Mouse (Mus musculus) T-helper 1 cell (primary cell): ENCODE results near the gene Prkag1.

Source experiments
- in situ Hi-C: fragments of 300-600 bp; cut with MboI, MseI; formaldehyde crosslinking; loops from one replicate; pipeline ENCODE4 v1.15.1; 2025; ENCODE audit warnings: high pct_unique_total_duplicates

Gene Prkag1

GRCm38 (mm10) chr15:98853161-98853937, 22.0 kb upstream of the Prkag1 start:
- in situ Hi-C loops = loop anchor here (5.0 kb wide), 1 partner anchor 101 kb away; no protein-coding TSS in a partner anchor

GRCm38 (mm10) chr15:98852733-98853132, 21.4 kb upstream of the Prkag1 start:
- in situ Hi-C loops = loop anchor here (5.0 kb wide), 1 partner anchor 100 kb away; no protein-coding TSS in a partner anchor

- in situ Hi-C loops = loop anchor here (5.0 kb wide), 1 partner anchor 100 kb away; no protein-coding TSS in a partner anchor
Measured at GRCm38 (mm10) chr15:98852071-98852470, 20.8 kb upstream of the Prkag1 start.

GRCm38 (mm10) chr15:98851229-98851818, 20.0 kb upstream of the Prkag1 start:
- in situ Hi-C loops = loop anchor here (5.0 kb wide), 1 partner anchor 99 kb away; no protein-coding TSS in a partner anchor

- in situ Hi-C loops = loop anchor here (5.0 kb wide), 1 partner anchor 98 kb away; no protein-coding TSS in a partner anchor
Measured at GRCm38 (mm10) chr15:98850668-98851067, 19.3 kb upstream of the Prkag1 start.

GRCm38 (mm10) chr15:98849956-98850600, 18.8 kb upstream of the Prkag1 start:
- in situ Hi-C loops = loop anchor here (5.0 kb wide), 1 partner anchor 98 kb away; no protein-coding TSS in a partner anchor

GRCm38 (mm10) chr15:98849165-98849564, 17.8 kb upstream of the Prkag1 start:
- in situ Hi-C loops = no loop called here

- in situ Hi-C loops = no loop called here
Measured at GRCm38 (mm10) chr15:98846140-98846539, 14.8 kb upstream of the Prkag1 start.

GRCm38 (mm10) chr15:98845149-98845548, 13.8 kb upstream of the Prkag1 start:
- in situ Hi-C loops = no loop called here

GRCm38 (mm10) chr15:98843595-98844223, 12.4 kb upstream of the Prkag1 start:
- in situ Hi-C loops = no loop called here

- in situ Hi-C loops = no loop called here
Measured at GRCm38 (mm10) chr15:98839671-98840585, 8.6 kb upstream of the Prkag1 start.

GRCm38 (mm10) chr15:98839161-98839560, 7.8 kb upstream of the Prkag1 start:
- in situ Hi-C loops = no loop called here

GRCm38 (mm10) chr15:98837743-98838103, 6.4 kb upstream of the Prkag1 start:
- in situ Hi-C loops = no loop called here

GRCm38 (mm10) chr15:98837006-98837742, 5.9 kb upstream of the Prkag1 start:
- in situ Hi-C loops = no loop called here

GRCm38 (mm10) chr15:98835291-98835690, 4.0 kb upstream of the Prkag1 start:
- in situ Hi-C loops = no loop called here

- in situ Hi-C loops = loop anchor here (5.0 kb wide), 1 partner anchor 83 kb away; the partner anchor contains the start of gene Lmbr1l
Measured at GRCm38 (mm10) chr15:98834059-98834458, 2.7 kb upstream of the Prkag1 start.

GRCm38 (mm10) chr15:98833281-98833680, 2.0 kb upstream of the Prkag1 start:
- in situ Hi-C loops = loop anchor here (5.0 kb wide), 1 partner anchor 84 kb away; the partner anchor contains the start of gene Lmbr1l

GRCm38 (mm10) chr15:98832161-98833058, 1.1 kb upstream of the Prkag1 start:
- in situ Hi-C loops = loop anchor here (5.0 kb wide), 1 partner anchor 85 kb away; the partner anchor contains the start of gene Lmbr1l

- in situ Hi-C loops = loop anchor here (5.0 kb wide), 1 partner anchor 86 kb away; the partner anchor contains the start of gene Lmbr1l
Measured at GRCm38 (mm10) chr15:98831684-98832035, 339 bp upstream of the Prkag1 start.
